Mouse (Mus musculus) erythroblast, embryonic 14.5 days (primary cell): Measurements from ENCODE around the gene Pla1a.

Experiments used
- GATA1 ChIP-seq: IDR thresholded peaks from 2 replicates; pipeline ENCODE4 v1.6.1; 2012; ENCODE audit warnings: low read length, inconsistent platforms, mixed read lengths
- TAL1 ChIP-seq: IDR thresholded peaks from 3 replicates; pipeline ENCODE4 v1.6.1; 2012; ENCODE audit warnings: low read length, inconsistent platforms, mixed read lengths

DNA sequence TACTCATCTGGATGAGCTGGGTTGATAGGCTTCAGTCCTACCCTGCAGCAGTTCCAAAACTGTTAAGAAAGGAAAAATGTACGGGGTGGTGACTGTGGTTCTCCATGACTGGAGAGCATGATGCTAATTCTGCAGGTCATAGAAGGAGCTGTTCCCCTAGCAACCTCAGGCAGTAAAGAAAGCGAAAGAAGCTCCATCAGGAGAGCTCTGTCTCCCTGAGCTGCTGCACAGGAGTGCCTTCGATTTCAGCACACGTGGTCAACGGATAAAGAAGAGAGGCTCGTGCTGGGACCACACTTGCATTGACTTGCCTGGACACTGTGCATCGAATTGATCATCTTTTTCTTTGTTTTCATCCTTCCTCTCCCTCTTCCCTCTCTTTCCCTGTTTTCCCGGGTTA is 9.3 kb upstream of the Pla1a start:
- TF ChIP-seq GATA1: no peak
- no peak for TF ChIP-seq TAL1
